Mouse (Mus musculus) limb, embryonic 15.5 days (tissue): Measurements from ENCODE around the gene Zbtb20. TPM values are rescaled to one million over a fixed set of nuclear protein-coding genes. Genes with fewer than 3 reads are reported as not detected.

Experiments
- ATAC-seq: fragments of 200-750 bp; cut with Nextera tagmentation; 2 replicates; pipeline ENCODE4 v1.8.0; 2017; ENCODE audit warnings: low read depth, moderate TSS enrichment; ENCODE audit not compliant: insufficient number of reproducible peaks, low FRiP score, low TSS enrichment
- H3K27ac ChIP-seq: fragments of 300-500 bp; sonication (generic); 2 replicates; pipeline ENCODE4 v1.5.1; 2015; ENCODE audit warnings: moderate library complexity, mild to moderate bottlenecking, inconsistent platforms
- H3K27me3 ChIP-seq: fragments of 300-500 bp; sonication (generic); 2 replicates; pipeline ENCODE4 v1.6.1; 2015; ENCODE audit warnings: inconsistent platforms
- H3K36me3 ChIP-seq: fragments of 300-500 bp; sonication (generic); 2 replicates; pipeline ENCODE4 v1.6.1; 2015; ENCODE audit warnings: inconsistent platforms
- H3K4me1 ChIP-seq: fragments of 300-500 bp; sonication (generic); 2 replicates; pipeline ENCODE4 v1.6.1; 2015; ENCODE audit warnings: inconsistent platforms
- H3K4me2 ChIP-seq: fragments of 300-500 bp; sonication (generic); 2 replicates; pipeline ENCODE4 v1.6.1; 2015; ENCODE audit warnings: mild to moderate bottlenecking, inconsistent platforms
- H3K4me3 ChIP-seq: fragments of 300-500 bp; sonication (generic); 2 replicates; pipeline ENCODE4 v1.5.1; 2015; ENCODE audit warnings: mild to moderate bottlenecking, inconsistent platforms
- H3K9ac ChIP-seq: fragments of 300-500 bp; sonication (generic); 2 replicates; pipeline ENCODE4 v1.6.1; 2015; ENCODE audit warnings: inconsistent platforms
- H3K9me3 ChIP-seq: fragments of 300-500 bp; sonication (generic); 2 replicates; pipeline ENCODE4 v1.6.1; 2016; ENCODE audit warnings: inconsistent platforms
- WGBS: fragments of 180-500 bp; shearing (Covaris S2); methylation state at CpG from one replicate; pipeline ENCODE4 v1.1.7; 2015; 5-methylcytosine and 5-hydroxymethylcytosine counted together
- polyA plus RNA-seq: library from polyadenylated mRNA; unstranded; fragments of >200 nt; fragmentation: Nextera tagmentation; extraction: Ambion mirVana; gene quantifications from 2 replicates; pipeline ENCODE4 v1.2.1, GENCODE M21; 2015

Gene Zbtb20
- polyA plus RNA-seq, 1 experiment from 2014 or later = 22.4 TPM

DNA sequence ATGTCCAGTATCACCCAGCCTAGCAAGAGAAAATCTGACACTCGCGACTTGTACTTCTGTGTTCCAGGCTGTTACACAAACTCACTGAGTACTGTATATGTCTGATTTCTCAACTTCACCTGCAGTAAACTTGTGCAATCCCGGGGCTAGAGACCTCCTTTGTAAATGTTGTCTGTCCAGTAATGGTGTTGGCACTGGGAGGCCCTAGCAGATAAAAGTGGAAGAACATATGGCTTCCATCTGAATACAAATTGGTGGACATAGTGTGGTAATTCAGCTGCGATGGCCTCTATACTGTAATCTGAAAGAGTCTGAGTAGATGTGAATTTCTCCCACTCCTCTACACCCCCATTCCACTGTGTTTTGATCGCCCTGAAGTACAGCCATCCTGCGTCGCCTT is 359.6 kb downstream of the Zbtb20 start:
- H3K36me3 ChIP-seq = no peaks in the 10 kb centered on the region
- no peak overlapping the region for H3K4me3 ChIP-seq
- no peaks in the 10 kb centered on the region for H3K27me3 ChIP-seq
- 49% methylated on average over 7 of the region's 7 CpGs for WGBS
- no peak for ATAC-seq
- H3K4me2 ChIP-seq = 0 out of 2 replicates have a peak overlapping the region, but pooled peaks have one; percentile 8
- H3K9ac ChIP-seq = no peak overlapping the region
- H3K9me3 ChIP-seq = no peaks in the 10 kb centered on the region
- H3K27ac ChIP-seq = no peak overlapping the region
- H3K4me1 ChIP-seq = peaks cover 3% of the 10 kb centered on the region; the same call in 1 of the 2 replicates

DNA sequence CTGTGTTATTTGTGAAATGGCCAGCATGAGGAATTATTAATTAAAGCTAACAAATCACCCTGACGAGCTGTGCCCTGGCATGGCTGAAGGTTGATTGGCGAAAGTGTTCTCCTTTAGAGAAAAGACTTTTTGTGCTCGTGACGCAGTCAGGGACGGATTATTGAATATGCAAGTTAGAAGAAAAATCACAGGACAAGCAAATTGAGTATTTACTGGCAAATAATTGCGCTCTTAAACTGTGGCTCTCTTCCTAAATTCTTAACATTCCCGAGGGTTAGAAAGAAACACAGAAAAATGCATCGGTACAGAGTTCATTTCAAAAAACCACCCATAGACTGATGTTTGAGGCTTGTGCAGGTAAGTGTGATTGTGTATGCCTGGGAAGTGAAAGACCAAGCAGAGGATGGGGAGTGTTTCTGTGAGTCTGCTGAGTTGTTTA is 360.1 kb downstream of the Zbtb20 start:
- WGBS = 35% methylated on average over 8 of the region's 8 CpGs
- no peak overlapping the region for H3K9ac ChIP-seq
- H3K4me1 ChIP-seq = peaks cover 3% of the 10 kb centered on the region; the same call in 1 of the 2 replicates
- H3K27me3 ChIP-seq = no peaks in the 10 kb centered on the region
- H3K4me3 ChIP-seq = no peak overlapping the region
- ATAC-seq = no peak
- no peak overlapping the region for H3K27ac ChIP-seq
- no peaks in the 10 kb centered on the region for H3K36me3 ChIP-seq
- H3K4me2 ChIP-seq = 0 out of 2 replicates have a peak overlapping the region, but pooled peaks have one; percentile 8
- no peaks in the 10 kb centered on the region for H3K9me3 ChIP-seq

DNA sequence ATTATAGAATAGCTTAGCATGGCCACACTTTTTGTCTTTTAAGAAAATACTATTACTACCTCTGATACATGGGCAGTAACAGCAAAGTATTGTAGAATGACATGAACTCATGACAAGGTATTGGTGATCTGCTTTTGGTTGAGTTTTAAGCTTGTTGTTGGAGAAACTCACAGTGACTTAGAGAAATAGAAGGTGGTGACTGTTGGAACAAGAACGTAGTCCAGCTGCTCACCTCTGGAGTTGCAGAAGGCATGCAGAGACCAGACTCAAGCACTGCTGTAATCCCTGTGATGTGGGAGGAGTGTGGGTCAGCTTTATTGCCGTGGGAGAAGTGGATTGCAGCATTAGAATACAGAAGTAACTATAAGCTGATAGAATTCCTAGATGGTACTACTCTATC is 361.9 kb downstream of the Zbtb20 start:
- Histone ChIP-seq H3K36me3 (no peaks in the 10 kb centered on the region), H3K9ac (no peak overlapping the region), H3K4me2 (no peak overlapping the region), H3K27me3 (no peaks in the 10 kb centered on the region), H3K27ac (no peak overlapping the region), H3K9me3 (no peaks in the 10 kb centered on the region), H3K4me3 (no peak overlapping the region), H3K4me1 (peaks cover 3% of the 10 kb centered on the region; the same call in 1 of the 2 replicates)
- WGBS = 60% methylated on average over 2 of the region's 2 CpGs
- ATAC-seq = no peak

DNA sequence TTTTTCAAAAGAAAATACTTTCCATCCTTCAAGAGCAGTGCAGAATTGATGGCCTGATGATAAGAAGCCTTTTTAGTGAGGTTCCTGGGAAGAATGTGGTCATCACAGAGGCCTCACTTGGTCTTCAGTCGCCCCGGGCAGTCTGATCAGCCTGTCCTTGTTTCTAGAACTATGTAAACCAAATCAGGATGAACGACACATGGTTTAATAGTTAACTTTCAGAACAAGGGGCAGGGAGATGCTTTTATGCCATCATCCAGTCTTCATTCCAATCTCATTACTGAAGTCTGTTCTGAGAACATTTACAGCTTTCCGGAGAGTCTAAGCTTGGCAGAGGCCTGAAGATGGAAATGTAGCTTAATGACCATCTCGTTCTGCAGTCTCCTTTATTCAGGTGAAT is 371.3 kb downstream of the Zbtb20 start:
- no peak overlapping the region for H3K4me3 ChIP-seq
- H3K27me3 ChIP-seq = no peaks in the 10 kb centered on the region
- ATAC-seq = no peak
- WGBS = 67% methylated on average over 5 of the region's 5 CpGs
- no peak overlapping the region for H3K27ac ChIP-seq
- H3K9me3 ChIP-seq = no peaks in the 10 kb centered on the region
- H3K4me1 ChIP-seq = no peaks in the 10 kb centered on the region
- H3K36me3 ChIP-seq = no peaks in the 10 kb centered on the region
- no peak overlapping the region for H3K4me2 ChIP-seq
- no peak overlapping the region for H3K9ac ChIP-seq

DNA sequence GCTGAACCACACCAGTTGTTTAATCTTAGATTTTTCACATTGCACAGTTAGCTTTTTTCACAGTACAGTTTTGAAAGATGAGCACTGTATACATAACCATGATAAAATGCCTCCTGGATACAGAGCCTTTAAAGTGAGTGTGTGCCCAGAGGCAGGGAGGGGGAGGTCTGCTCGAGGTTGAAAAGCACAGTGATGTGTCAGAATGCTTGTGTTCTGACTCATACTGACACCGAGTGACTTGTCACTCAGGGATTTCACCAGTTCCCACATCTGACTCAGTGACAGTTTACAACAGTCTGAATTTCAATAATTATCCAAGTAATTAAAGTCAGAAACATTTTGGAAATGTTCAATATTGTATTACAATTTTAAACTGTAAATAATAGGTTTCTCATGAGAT is 377.4 kb downstream of the Zbtb20 start:
- no peaks in the 10 kb centered on the region for H3K9me3 ChIP-seq
- H3K36me3 ChIP-seq = no peaks in the 10 kb centered on the region
- no peak for ATAC-seq
- H3K27ac ChIP-seq = no peak overlapping the region
- no peaks in the 10 kb centered on the region for H3K27me3 ChIP-seq
- WGBS = 47% methylated on average over 2 of the region's 2 CpGs
- H3K9ac ChIP-seq = no peak overlapping the region
- no peak overlapping the region for H3K4me3 ChIP-seq
- H3K4me2 ChIP-seq = no peak overlapping the region
- no peaks in the 10 kb centered on the region for H3K4me1 ChIP-seq

DNA sequence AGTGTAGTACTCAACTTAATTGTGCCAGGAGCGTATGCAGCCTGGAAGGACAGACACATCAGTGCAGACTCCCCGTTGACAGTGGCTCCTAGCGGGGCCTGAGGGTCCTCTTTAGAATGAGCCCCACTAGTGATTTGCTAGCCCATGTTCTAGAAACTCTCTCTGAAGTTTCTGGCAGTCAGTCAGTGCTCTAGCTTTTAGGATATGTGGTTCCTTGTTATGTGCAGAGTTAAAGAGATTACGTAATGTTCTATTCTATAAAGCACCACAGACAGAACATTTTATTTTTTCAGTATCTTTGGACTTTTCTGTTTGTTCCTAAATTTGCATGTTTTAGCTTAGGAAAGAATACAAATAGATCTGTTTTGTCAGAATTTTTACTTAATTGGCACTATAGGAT is 378.1 kb downstream of the Zbtb20 start:
- ATAC-seq = no peak
- no peaks in the 10 kb centered on the region for H3K4me1 ChIP-seq
- no peak overlapping the region for H3K9ac ChIP-seq
- no peaks in the 10 kb centered on the region for H3K27me3 ChIP-seq
- no peak overlapping the region for H3K4me3 ChIP-seq
- no peak overlapping the region for H3K27ac ChIP-seq
- no peaks in the 10 kb centered on the region for H3K9me3 ChIP-seq
- H3K4me2 ChIP-seq = no peak overlapping the region
- WGBS = 84% methylated on average over 4 of the region's 4 CpGs
- no peaks in the 10 kb centered on the region for H3K36me3 ChIP-seq

DNA sequence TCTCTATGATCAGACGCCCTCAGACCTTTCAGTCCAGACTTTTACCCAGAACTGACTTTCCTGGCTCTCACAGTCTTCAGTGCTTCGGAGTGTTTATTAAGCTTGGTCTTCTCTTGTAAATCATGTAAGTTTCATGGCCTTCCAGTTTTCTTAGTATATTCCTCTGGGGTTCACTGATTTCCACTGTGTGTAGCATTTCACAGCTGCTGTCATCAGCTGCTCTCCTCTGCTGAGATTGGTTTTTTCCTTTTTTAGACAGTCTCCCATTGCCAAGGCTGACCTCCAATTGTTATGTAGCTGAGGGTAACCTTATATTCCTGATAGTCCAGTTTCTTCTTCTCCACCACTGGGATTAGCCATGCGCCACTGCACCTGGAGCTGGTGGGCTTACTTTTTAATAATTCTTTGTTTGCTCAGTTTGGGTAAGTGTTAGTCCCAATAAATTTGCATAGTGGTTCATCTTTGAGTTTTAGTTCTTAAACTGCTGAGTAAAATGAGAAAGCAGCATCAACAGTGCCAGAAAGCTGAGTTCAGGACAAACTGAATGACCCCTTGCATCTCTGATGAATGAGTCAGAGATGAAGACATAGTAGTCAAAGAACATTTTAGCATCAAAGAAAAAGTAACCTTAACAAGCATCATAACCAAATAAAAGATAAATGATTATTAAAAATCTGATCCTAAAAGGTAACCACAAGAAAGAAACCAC is 380.7 kb downstream of the Zbtb20 start:
- H3K4me1 ChIP-seq = no peaks in the 10 kb centered on the region

DNA sequence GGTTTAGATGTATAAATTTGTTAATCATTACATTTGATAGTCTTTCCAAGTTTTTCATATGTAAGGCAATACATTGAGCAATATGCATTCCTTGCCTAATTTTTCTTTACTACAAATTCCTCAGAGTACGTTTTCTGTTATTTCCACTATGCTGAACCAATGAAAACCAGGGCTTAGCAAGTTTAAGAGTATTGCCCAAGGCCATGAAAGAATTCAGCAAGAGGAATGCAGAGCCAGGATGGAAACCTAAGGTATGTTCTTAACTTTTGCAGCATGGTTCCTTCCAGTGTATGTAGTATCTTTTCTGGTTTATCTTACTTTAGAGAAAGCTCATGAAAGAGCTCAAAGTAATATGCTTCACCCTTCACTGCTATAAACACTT is 381.2 kb downstream of the Zbtb20 start:
- Histone ChIP-seq H3K27me3 (no peaks in the 10 kb centered on the region), H3K27ac (no peak overlapping the region), H3K36me3 (no peaks in the 10 kb centered on the region), H3K4me2 (no peak overlapping the region), H3K4me3 (no peak overlapping the region), H3K9me3 (no peaks in the 10 kb centered on the region), H3K4me1 (no peaks in the 10 kb centered on the region), H3K9ac (no peak overlapping the region)
- 34% methylated on average over 1 of the region's 1 CpGs for WGBS
- no peak for ATAC-seq

More for the DNA sequence above, 380.7 kb downstream of the Zbtb20 start:
- Histone ChIP-seq H3K27ac (no peak overlapping the region), H3K9me3 (no peaks in the 10 kb centered on the region), H3K27me3 (no peaks in the 10 kb centered on the region), H3K4me3 (no peak overlapping the region), H3K36me3 (no peaks in the 10 kb centered on the region), H3K4me2 (no peak overlapping the region), H3K9ac (no peak overlapping the region)
- ATAC-seq = no peak
- WGBS = 71% methylated on average over 3 of the region's 3 CpGs

DNA sequence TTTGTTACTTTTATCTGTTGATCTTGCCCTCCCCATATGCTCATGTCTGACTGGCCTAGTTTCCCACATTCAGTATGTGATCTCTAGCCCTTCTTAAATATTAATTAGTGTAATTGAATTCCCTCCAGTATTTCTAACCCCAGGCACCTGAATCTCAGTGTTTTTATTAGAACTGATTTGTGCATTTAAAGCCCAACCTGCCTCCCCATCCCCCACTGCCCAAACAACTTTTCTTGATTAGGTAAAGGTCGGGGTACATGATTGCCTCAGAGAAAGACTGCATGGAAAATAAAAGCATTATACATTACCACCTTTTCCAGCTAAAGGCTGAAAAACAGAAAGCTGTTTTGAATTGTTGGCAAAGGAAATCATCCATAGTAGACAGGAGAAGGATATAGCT is 383.8 kb downstream of the Zbtb20 start:
- 37% methylated on average over 1 of the region's 1 CpGs for WGBS

DNA sequence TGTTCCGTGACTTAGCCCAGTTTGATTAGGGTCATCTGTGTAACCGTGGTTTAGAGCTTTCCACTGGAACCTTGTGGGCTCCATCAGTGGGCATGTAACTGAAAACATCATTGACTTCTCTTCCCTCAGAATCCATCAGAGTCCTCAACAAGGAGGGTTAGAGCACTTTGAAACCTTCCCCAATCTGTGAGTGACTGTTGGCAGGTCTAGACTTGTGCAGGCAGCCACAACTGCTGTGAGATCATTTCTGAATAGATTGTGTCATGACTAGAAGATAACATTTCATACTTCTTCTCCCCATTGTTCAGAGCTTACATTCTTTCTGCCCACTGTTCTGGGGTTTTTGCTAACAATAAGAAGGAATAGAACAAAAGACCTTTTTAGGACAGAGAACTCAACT is 385.2 kb downstream of the Zbtb20 start:
- no peak overlapping the region for H3K4me2 ChIP-seq
- H3K4me1 ChIP-seq = no peaks in the 10 kb centered on the region
- no peaks in the 10 kb centered on the region for H3K36me3 ChIP-seq
- 80% methylated on average over 2 of the region's 2 CpGs for WGBS
- no peak for ATAC-seq
- no peak overlapping the region for H3K4me3 ChIP-seq
- H3K9ac ChIP-seq = no peak overlapping the region
- H3K27me3 ChIP-seq = no peaks in the 10 kb centered on the region
- no peak overlapping the region for H3K27ac ChIP-seq
- no peaks in the 10 kb centered on the region for H3K9me3 ChIP-seq

More for the DNA sequence above, 383.8 kb downstream of the Zbtb20 start:
- no peak overlapping the region for H3K27ac ChIP-seq
- no peaks in the 10 kb centered on the region for H3K36me3 ChIP-seq
- H3K4me1 ChIP-seq = no peaks in the 10 kb centered on the region
- H3K27me3 ChIP-seq = no peaks in the 10 kb centered on the region
- ATAC-seq = no peak
- no peak overlapping the region for H3K9ac ChIP-seq
- no peak overlapping the region for H3K4me2 ChIP-seq
- no peak overlapping the region for H3K4me3 ChIP-seq
- no peaks in the 10 kb centered on the region for H3K9me3 ChIP-seq

DNA sequence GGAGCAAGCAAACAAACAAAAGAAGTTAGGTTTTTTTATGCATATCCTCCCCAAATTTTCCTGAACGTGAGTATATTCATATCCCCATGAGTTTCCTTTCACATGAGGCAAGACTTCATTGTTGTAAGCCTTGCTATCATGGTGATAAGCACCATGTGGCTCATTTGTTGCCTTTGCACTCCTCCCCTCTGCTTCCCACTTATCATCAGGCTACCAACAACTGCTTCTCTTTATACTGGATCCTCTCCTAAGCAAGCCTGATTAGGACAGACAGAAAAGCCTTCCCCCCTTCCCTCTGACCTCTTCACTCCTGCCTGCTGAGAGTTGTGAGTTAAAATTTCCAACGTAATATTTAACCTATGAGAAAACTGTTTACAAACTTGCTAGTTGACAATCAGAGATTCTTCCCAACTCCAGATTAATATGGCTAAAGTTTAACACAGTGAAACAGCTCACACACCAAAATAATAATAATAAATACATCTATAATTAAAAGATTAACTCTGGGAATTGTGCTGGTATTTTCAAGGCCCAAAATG is 398.4 kb downstream of the Zbtb20 start:
- no peak for ATAC-seq
- Histone ChIP-seq H3K27ac (no peak overlapping the region), H3K4me1 (no peaks in the 10 kb centered on the region), H3K4me3 (no peak overlapping the region), H3K27me3 (no peaks in the 10 kb centered on the region), H3K36me3 (no peaks in the 10 kb centered on the region), H3K9ac (no peak overlapping the region), H3K4me2 (no peak overlapping the region), H3K9me3 (no peaks in the 10 kb centered on the region)
- 63% methylated on average over 2 of the region's 2 CpGs for WGBS

DNA sequence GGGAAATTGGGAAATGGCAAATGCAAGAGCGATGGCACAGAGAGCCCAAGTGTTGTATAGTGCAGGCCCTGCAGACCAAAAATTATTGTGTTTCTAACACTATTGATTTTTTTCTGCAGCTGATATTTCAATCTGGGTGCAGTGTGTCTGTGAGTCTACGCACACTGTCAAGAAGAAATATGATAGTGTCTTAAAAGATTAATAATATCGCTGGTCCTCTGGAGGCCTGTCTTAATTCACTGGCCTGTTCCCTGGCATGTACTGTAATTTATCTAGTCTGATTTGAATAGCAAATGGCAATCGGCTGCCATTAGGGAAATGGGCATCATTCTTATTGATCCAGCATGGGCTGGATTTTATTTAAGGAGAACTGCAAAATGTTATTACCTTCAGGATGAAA is 401.1 kb downstream of the Zbtb20 start:
- 83% methylated on average over 4 of the region's 4 CpGs for WGBS
- Histone ChIP-seq H3K4me1 (no peaks in the 10 kb centered on the region), H3K36me3 (no peaks in the 10 kb centered on the region), H3K27me3 (no peaks in the 10 kb centered on the region), H3K27ac (no peak overlapping the region), H3K4me2 (no peak overlapping the region), H3K4me3 (no peak overlapping the region), H3K9ac (no peak overlapping the region), H3K9me3 (no peaks in the 10 kb centered on the region)
- ATAC-seq = no peak
